Mouse (Mus musculus) heart, embryonic 10.5 days (tissue): ENCODE measurements at regions not wholly inside any gene's neighbourhood (a gene's known extent, or its start where the extent isn't known, plus 50 kb on each side); places are given as distances from the start of the nearest gene placed in this dataset.

Source experiments
- DNase-seq: peaks from one replicate; pipeline ENCODE4 v3.0.0-alpha.2; 2017; ENCODE audit warnings: low spot score
- H3K27ac ChIP-seq: fragments of 300-500 bp; sonication (generic); 2 replicates; pipeline ENCODE4 v1.5.1; 2016; ENCODE audit warnings: mild to moderate bottlenecking
- H3K27me3 ChIP-seq: fragments of 300-500 bp; sonication (generic); 2 replicates; pipeline ENCODE4 v1.6.1; 2016; ENCODE audit warnings: mild to moderate bottlenecking; ENCODE audit not compliant: poor library complexity, insufficient read depth, severe bottlenecking
- H3K36me3 ChIP-seq: fragments of 300-500 bp; sonication (generic); 2 replicates; pipeline ENCODE4 v1.6.1; 2016; ENCODE audit warnings: mild to moderate bottlenecking, moderate library complexity
- H3K4me1 ChIP-seq: fragments of 300-500 bp; sonication (generic); 2 replicates; pipeline ENCODE4 v1.6.1; 2016; ENCODE audit warnings: mild to moderate bottlenecking
- H3K4me3 ChIP-seq: fragments of 300-500 bp; sonication (generic); 2 replicates; pipeline ENCODE4 v1.5.1; 2016; ENCODE audit warnings: mild to moderate bottlenecking, moderate library complexity
- H3K9me3 ChIP-seq: fragments of 300-500 bp; sonication (generic); 2 replicates; pipeline ENCODE4 v1.6.1; 2016; ENCODE audit warnings: mild to moderate bottlenecking, moderate library complexity
- WGBS: fragments of 180-500 bp; shearing (Covaris S2); methylation state at CpG from one replicate; pipeline ENCODE4 v1.1.7; 2016; 5-methylcytosine and 5-hydroxymethylcytosine counted together

- no peaks in the 10 kb centered on the region for H3K36me3 ChIP-seq
- H3K4me1 ChIP-seq = peaks cover 9% of the 10 kb centered on the region; the same call in 1 of the 2 replicates
- H3K4me3 ChIP-seq = no peak overlapping the region
- no peaks in the 10 kb centered on the region for H3K27me3 ChIP-seq
- 87% methylated on average over 3 of the region's 3 CpGs for WGBS
- no peak for DNase-seq
- H3K9me3 ChIP-seq = no peaks in the 10 kb centered on the region
- H3K27ac ChIP-seq = no peak overlapping the region
Measured at GRCm38 (mm10) chr8:24212216-24213200, 513.1 kb downstream of the Adam3 start.

GRCm38 (mm10) chr8:24211091-24211490, 514.6 kb downstream of the Adam3 start:
- Histone ChIP-seq H3K27me3 (no peaks in the 10 kb centered on the region), H3K27ac (no peak overlapping the region), H3K4me3 (no peak overlapping the region), H3K36me3 (no peaks in the 10 kb centered on the region), H3K9me3 (no peaks in the 10 kb centered on the region), H3K4me1 (peaks cover 6% of the 10 kb centered on the region; the same call in 1 of the 2 replicates)
- DNase-seq = no peak
- 76% methylated on average over 1 of the region's 1 CpGs for WGBS
